Mouse (Mus musculus) spleen, adult 2 months (tissue): ENCODE measurements at regions not wholly inside any gene's neighbourhood (a gene's known extent, or its start where the extent isn't known, plus 50 kb on each side); places are given as distances from the start of the nearest gene placed in this dataset.

Experiments used
- DNase-seq, 2 experiments: peaks; one replicate each; pipeline versions ENCODE4 v3.0.0 to v3.0.0-alpha.2; 2012 to 2021; ENCODE audit warnings: low spot score in 2 of 2, low read depth in 1 of 2
- H3K27ac ChIP-seq: fragments of 200-500 bp; 2 replicates; pipeline ENCODE4 v1.5.1; 2012; ENCODE audit warnings: low read length, inconsistent platforms; ENCODE audit not compliant: insufficient read depth
- H3K27me3 ChIP-seq: fragments of 200-500 bp; 2 replicates; pipeline ENCODE4 v1.6.1; 2012; ENCODE audit warnings: mild to moderate bottlenecking, moderate library complexity, low read length, inconsistent platforms; ENCODE audit not compliant: control insufficient read depth, insufficient read depth
- H3K36me3 ChIP-seq: fragments of 200-500 bp; 2 replicates; pipeline ENCODE4 v1.6.1; 2012; ENCODE audit warnings: mild to moderate bottlenecking, low read length, inconsistent platforms; ENCODE audit not compliant: control insufficient read depth, insufficient read depth
- H3K4me1 ChIP-seq: fragments of 200-500 bp; 2 replicates; pipeline ENCODE4 v1.6.1; 2011; ENCODE audit warnings: inconsistent platforms; ENCODE audit not compliant: control insufficient read depth, insufficient read depth, insufficient read length
- H3K4me3 ChIP-seq: fragments of 200-500 bp; 2 replicates; pipeline ENCODE4 v1.5.1; 2011; ENCODE audit warnings: mild to moderate bottlenecking, inconsistent platforms; ENCODE audit not compliant: insufficient read depth, insufficient read length; ENCODE audit errors: extremely low read depth
- CTCF ChIP-seq: fragments of 200-500 bp; IDR thresholded peaks from 2 replicates; pipeline ENCODE4 v1.5.1; 2011; ENCODE audit warnings: mild to moderate bottlenecking, inconsistent platforms; ENCODE audit not compliant: insufficient read depth, insufficient read length, insufficient replicate concordance; ENCODE audit errors: extremely low read depth
- POLR2A ChIP-seq: fragments of 200-500 bp; IDR thresholded peaks from 2 replicates; pipeline ENCODE4 v1.6.1; 2011; ENCODE audit warnings: low read depth, low read length, inconsistent platforms
- WGBS: fragments of 180-500 bp; shearing (Covaris S2); methylation state at CpG from one replicate; pipeline ENCODE4 v1.1.7; 2018; 5-methylcytosine and 5-hydroxymethylcytosine counted together

DNA sequence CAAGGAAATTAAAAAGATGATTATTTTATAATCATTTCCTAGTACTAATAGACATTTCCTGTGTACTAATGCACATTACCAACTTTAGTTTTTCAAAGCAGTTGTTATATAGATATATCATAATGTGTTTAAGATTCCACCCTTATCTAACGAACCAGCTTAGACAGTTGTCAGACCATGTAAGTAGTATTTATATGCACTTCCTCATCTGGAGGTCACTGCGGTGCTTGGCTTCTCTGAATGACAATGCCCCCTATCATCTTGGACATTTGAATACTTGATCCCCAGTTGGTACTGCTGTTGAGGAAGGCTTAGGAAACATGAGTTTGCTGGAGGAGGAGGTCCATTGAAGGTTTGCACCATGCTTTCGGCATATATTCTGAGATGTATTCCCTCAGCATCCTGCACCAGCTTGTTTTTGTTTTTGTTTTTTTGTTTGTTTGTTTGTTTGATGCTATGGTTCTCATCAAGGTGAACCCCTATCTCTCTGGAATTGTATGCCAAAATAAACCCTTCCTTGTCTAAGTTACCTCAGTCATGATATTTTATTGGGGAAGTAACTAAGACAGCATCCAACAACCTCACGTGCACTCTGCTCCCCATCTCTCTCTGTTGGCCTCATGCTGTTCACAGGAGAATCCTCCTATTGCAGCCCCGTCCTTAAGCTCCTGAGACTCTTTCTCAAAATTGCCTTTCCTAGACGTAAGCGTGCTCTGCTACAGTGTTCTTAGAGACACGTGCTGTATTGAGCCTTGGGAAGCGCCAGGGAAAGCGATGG, 228.4 kb upstream of the Mmadhc start:
- DNase-seq, result no peak
- WGBS, result 87% methylated on average over 10 of the region's 10 CpGs

DNA sequence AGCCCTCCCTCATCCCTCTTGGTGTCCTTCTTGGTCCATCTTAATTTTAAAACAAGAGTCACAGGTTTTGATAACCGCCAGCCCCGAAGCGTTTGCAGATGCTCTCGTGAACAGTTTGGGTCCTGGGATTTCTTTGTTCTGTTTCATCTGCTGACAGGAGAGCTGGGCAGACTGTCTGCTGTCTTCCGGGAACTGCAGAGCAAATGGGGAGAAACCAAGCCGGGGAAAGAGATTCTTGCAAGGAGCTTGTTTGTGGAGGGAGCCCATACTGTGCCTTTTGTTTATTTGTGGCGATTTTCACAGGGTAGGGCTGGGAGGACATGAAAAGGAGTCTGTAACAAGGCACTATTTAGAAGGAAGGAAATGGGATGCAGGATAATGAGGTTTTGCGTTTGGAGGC, 223.6 kb upstream of the Mmadhc start:
- H3K27me3 ChIP-seq, result no peaks in the 10 kb centered on the region
- WGBS, result 94% methylated on average over 8 of the region's 8 CpGs
- DNase-seq, result no peak
- TF ChIP-seq POLR2A (no peak), CTCF (no peak)
- no peak overlapping the region for H3K27ac ChIP-seq
- H3K36me3 ChIP-seq, result no peaks in the 10 kb centered on the region
- no peak overlapping the region for H3K4me3 ChIP-seq
- H3K4me1 ChIP-seq, result no peaks in the 10 kb centered on the region

More for the DNA sequence above, 228.4 kb upstream of the Mmadhc start:
- Histone ChIP-seq H3K27ac (no peak overlapping the region), H3K4me3 (no peak overlapping the region), H3K4me1 (no peaks in the 10 kb centered on the region), H3K36me3 (no peaks in the 10 kb centered on the region), H3K27me3 (no peaks in the 10 kb centered on the region)
- TF ChIP-seq CTCF (no peak), POLR2A (no peak)

DNA sequence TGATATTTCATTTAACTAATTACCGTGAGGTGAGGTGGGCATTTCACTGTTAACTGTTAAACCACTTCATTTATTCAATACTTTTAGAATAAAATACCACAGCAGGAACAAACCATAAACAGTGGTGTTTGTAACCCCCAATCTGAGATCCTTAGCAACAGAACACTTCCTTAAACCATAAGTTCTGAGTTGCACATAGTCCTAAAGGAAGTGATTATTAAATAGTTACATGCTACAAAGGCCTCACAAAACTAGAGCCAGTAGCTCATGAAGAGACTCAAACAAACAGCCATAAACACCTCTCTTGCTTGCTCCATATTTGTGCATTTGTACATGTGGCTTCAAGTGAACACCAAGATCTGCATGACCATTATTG, 222.5 kb upstream of the Mmadhc start:
- H3K27me3 ChIP-seq, result no peaks in the 10 kb centered on the region
- no peak overlapping the region for H3K27ac ChIP-seq
- H3K36me3 ChIP-seq, result no peaks in the 10 kb centered on the region
- no peak for DNase-seq
- H3K4me1 ChIP-seq, result no peaks in the 10 kb centered on the region
- TF ChIP-seq CTCF (no peak), POLR2A (no peak)
- WGBS, result 48% methylated on average over 1 of the region's 1 CpGs
- no peak overlapping the region for H3K4me3 ChIP-seq

DNA sequence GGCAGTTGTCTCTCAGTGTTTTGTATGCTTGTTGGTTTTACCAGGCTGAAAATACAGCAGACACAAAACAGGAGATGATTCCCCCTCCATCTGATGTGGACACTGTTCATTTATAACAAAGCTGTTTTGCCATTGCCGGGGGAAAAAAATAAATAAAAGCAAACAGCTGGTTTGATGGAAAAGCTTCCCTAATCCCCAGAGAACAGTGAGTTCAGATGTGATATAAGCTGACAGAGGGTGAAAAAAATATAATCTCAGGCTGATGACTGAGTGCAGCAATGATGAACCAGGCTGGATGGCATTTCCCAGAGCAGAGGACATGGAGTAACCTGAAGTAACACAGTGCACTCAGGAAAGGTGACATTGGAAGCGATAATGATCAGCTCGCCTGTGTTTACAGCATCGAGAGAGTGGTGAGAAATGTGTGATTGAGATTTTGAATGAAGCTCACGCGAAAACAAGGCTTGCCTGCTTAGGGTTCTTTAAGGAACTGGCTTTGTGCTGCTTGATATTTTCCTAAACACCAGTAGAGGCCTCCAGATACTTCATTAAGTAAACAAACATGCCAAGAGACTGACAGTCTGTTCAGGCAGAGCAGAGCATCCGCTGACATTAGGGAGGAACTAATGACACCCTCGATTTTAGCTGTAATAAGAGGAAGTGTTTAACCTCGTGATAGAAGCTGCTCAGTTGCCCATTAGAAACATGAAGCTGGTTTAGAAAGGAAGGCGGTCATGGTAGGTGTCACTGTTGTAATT, 221.9 kb upstream of the Mmadhc start:
- Histone ChIP-seq H3K27me3 (no peaks in the 10 kb centered on the region), H3K4me3 (no peak overlapping the region), H3K36me3 (no peaks in the 10 kb centered on the region), H3K4me1 (no peaks in the 10 kb centered on the region), H3K27ac (no peak overlapping the region)
- WGBS, result 56% methylated on average over 10 of the region's 10 CpGs
- TF ChIP-seq POLR2A, result no peak
- TF ChIP-seq CTCF, result no peak
- no peak for DNase-seq

DNA sequence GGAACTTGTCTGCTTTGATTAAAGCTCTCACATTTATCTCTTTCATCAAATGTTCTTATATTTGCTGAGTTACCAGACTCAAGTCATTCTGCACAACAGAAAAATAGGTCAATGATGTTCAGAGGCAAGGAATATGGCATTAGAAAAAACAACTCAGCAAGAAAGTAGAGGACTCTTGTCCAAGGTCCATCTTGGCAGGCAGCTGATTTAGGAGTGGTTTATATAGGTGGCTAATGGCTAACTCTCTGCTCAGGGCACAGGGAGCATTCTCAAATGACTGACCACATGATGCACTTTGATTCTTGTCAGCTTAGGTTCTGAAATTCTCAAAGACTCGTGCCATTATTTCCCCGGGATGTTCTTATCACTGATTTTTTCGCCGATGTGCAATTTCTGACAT, 216.7 kb upstream of the Mmadhc start:
- H3K27me3 ChIP-seq, result no peaks in the 10 kb centered on the region
- DNase-seq, result no peak
- TF ChIP-seq CTCF (no peak), POLR2A (no peak)
- no peaks in the 10 kb centered on the region for H3K36me3 ChIP-seq
- H3K27ac ChIP-seq, result no peak overlapping the region
- WGBS, result 86% methylated on average over 4 of the region's 4 CpGs
- no peaks in the 10 kb centered on the region for H3K4me1 ChIP-seq
- H3K4me3 ChIP-seq, result no peak overlapping the region

DNA sequence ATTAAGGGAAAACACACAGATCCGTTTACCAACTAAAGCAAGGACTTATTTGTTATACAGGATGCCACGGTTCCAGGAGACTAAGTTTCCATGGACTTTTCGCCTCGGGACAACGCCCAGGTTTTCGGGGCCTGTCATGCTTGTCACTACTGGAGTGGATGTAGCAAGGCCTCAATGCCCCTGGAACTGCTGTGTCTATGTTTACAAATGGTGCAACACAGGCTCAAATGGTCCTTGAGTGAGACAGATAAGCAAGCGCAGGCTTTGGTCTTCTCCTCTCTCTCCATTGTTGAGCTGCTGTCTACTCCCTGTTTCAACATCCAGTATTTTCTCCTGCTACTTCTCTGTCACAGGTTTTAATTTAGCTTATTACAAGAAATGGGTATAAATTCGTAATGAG, 202.1 kb upstream of the Mmadhc start:
- no peak for DNase-seq
- no peaks in the 10 kb centered on the region for H3K36me3 ChIP-seq
- no peaks in the 10 kb centered on the region for H3K4me1 ChIP-seq
- H3K4me3 ChIP-seq, result no peak overlapping the region
- no peak overlapping the region for H3K27ac ChIP-seq
- no peak for TF ChIP-seq CTCF
- no peak for TF ChIP-seq POLR2A
- 94% methylated on average over 8 of the region's 8 CpGs for WGBS
- H3K27me3 ChIP-seq, result no peaks in the 10 kb centered on the region; the same call in 1 of the 2 replicates

DNA sequence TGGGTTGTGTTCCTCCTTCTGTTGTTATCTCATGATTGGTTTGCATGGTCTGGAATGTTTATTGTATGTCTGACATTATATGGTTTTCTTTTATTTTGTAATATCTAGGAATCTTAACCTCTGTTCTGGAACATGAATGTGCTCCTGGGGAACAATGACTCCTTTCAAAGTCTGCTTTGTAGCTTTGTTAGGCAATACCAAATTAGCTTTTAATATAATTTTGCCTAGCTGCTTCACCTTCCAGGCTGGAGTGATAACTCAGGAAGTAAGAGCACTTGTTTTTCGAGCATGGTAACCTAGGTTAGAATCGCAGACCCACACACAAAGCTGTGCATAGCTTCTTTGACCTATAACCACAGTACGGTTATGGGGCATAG, 199.4 kb upstream of the Mmadhc start:
- Histone ChIP-seq H3K4me1 (no peaks in the 10 kb centered on the region), H3K36me3 (no peaks in the 10 kb centered on the region), H3K27ac (no peak overlapping the region), H3K4me3 (no peak overlapping the region), H3K27me3 (no peaks in the 10 kb centered on the region; the same call in 1 of the 2 replicates)
- 93% methylated on average over 3 of the region's 3 CpGs for WGBS
- TF ChIP-seq POLR2A (no peak), CTCF (no peak)
- no peak for DNase-seq
